Mouse (Mus musculus): ENCODE results near the gene Pjvk.

DNA sequence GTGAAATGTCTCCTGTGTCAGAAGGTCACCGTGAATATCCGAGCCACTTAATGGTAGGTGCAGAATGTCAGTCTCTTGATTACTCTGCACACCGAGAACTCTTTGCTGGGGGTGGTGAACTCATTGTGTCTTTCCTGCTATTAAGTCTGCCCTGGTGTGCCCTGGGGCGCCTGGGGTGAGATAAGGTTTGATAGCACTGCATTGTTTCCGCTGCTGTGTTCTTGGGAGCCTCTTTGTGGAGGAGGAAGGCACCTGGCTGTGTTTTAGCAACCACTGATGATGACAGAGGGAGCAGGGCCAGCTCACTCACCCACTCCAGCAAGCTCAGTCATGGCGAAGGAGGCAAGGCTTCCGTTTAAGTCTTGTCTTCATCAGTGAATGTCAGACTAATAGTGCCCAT, 39.9 kb downstream of the Pjvk start:
- no peak for TF ChIP-seq CTCF (IDR thresholded peaks at IDR 0.05; ENCODE audit: extremely low read depth, insufficient read length, insufficient replicate concordance, low read depth, low read length)
- no peak for TF ChIP-seq POLR2A (IDR thresholded peaks at IDR 0.05; ENCODE audit: low read depth, low read length)

All from small intestine, adult 2 months (tissue).